ENCODE assay signal across 17 mouse cellular contexts in the genomic region with DNA sequence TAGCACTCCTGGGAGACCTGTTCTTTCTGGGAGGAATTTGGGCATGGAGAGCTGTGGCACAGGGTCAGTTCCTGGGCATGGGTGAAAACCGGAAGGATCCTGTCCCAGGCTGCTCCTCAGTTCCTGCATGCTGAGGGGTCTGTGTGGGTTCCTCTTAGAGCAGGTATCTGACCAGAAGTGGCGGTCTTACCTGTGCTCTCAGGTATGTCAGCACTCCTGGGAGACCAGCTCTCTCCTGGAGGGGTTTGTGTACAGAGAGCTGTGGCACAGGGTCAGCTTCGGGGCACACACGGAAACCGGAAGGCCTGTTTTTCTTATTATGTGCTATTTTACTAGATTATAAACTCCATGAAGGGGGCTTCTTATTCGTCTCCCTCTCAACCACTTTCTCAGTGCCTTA.
"Had no signal": no experiment of that assay in that cellular context is flagged by ENCODE, and none has a peak within 500 bp of the region (broad histone marks: within the 10 kb centered on the region; RNA-seq: fewer than 3 reads in every experiment).

No protein-coding gene starts in this region.

- H3K9me3 ChIP-seq: liver, embryonic 12.5 days; midbrain, embryonic 10.5 days; midbrain, embryonic 12.5 days; neural tube, embryonic 13.5 days; neural tube, embryonic 15.5 days had no signal

- H3K4me3 ChIP-seq: liver, embryonic 12.5 days; midbrain, embryonic 10.5 days; midbrain, embryonic 12.5 days; myocyte; neural tube, embryonic 13.5 days; neural tube, embryonic 15.5 days had no signal

- H3K27me3 ChIP-seq: midbrain, embryonic 12.5 days; neural tube, embryonic 13.5 days; neural tube, embryonic 15.5 days had no signal

- H3K9ac ChIP-seq: liver, embryonic 12.5 days; liver, embryonic 14.5 days; midbrain, embryonic 12.5 days; neural tube, embryonic 13.5 days; neural tube, embryonic 15.5 days had no signal

- DNase-seq: lung, adult 18-20 months; midbrain, embryonic 14.5 days; right cerebral cortex, adult 18-20 months; right cerebral cortex, postnatal 25 days; right cerebral cortex, postnatal 4 days; spleen, adult 18-20 months; thymus, adult 18-20 months; thymus, postnatal 14 days; thymus, postnatal 36 days had no signal

- H3K27ac ChIP-seq: liver, embryonic 12.5 days; liver, embryonic 14.5 days; midbrain, embryonic 10.5 days; midbrain, embryonic 12.5 days; neural tube, embryonic 13.5 days; neural tube, embryonic 15.5 days had no signal

- H3K36me3 ChIP-seq: liver, embryonic 12.5 days; midbrain, embryonic 10.5 days; midbrain, embryonic 12.5 days; neural tube, embryonic 13.5 days; neural tube, embryonic 15.5 days had no signal

- H3K4me2 ChIP-seq: liver, embryonic 12.5 days; midbrain, embryonic 12.5 days; neural tube, embryonic 13.5 days; neural tube, embryonic 15.5 days had no signal

- ATAC-seq: liver, embryonic 12.5 days; midbrain, embryonic 16.5 days had no signal
